Mouse (Mus musculus): ENCODE data around the gene Stk11. TPM values are rescaled to one million over a fixed set of nuclear protein-coding genes. Genes with fewer than 3 reads are reported as not detected.

The Stk11 gene
- polyA plus RNA-seq, 1 experiment = 124 TPM

- Histone ChIP-seq H3K4me3 (ENCODE audit: low read depth, low read length) (no peak overlapping the region), H3K27ac (ENCODE audit: insufficient read depth, low read depth, low read length) (no peak overlapping the region), H3K27me3 (ENCODE audit: control insufficient read depth, insufficient read depth, low read length) (no peaks in the 10 kb centered on the region), H3K4me1 (ENCODE audit: control insufficient read depth, insufficient read depth, insufficient read length, low read length) (peaks cover 30% of the 10 kb centered on the region), H3K36me3 (ENCODE audit: control insufficient read depth, insufficient read depth, low read length) (no peaks in the 10 kb centered on the region)
- TF ChIP-seq POLR2A (IDR thresholded peaks at IDR 0.05; ENCODE audit: low read depth, low read length) (no peak), CTCF (IDR thresholded peaks at IDR 0.05; ENCODE audit: extremely low read depth, insufficient read length, insufficient replicate concordance, low read depth, low read length) (no peak)
- WGBS = 76% methylated on average over 3 of the region's 3 CpGs
Observed at GRCm38 (mm10) chr10:80104181-80104580, 11.4 kb upstream of the Stk11 start.

GRCm38 (mm10) chr10:80105460-80105859, 10.1 kb upstream of the Stk11 start, which contains the start of gene Sbno2:
Gene Sbno2, minus strand, starts transcription at chr10:80105571.
- H3K36me3 ChIP-seq (ENCODE audit: control insufficient read depth, insufficient read depth, low read length) = no peaks in the 10 kb centered on the region
- WGBS = 52% methylated on average over 5 of the region's 5 CpGs

DNA sequence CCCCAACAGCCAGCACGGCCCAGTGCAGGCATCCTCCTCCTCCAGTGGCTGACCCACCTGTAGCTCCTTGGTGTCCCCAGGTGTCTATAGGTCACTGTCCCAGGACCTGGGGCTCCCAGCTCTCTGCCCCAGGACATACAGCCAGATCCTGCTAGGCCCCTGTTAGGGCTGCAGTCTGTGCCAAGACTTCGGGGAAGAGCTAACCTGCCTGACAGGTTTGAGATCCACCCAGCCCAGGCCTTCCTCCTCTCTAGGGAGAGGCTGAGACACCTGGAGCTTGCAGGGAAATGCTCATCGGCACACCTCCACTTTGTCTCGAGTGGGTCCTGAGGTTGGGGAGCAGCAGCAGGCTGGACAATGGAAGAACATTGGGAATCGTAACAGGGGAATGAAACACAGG, 9.7 kb upstream of the Stk11 start:
- Histone ChIP-seq H3K36me3 (ENCODE audit: control insufficient read depth, insufficient read depth, low read length) (no peaks in the 10 kb centered on the region), H3K4me3 (ENCODE audit: low read depth, low read length) (peak overlapping the region; percentile 15), H3K27me3 (ENCODE audit: control insufficient read depth, insufficient read depth, low read length) (no peaks in the 10 kb centered on the region), H3K27ac (ENCODE audit: insufficient read depth, low read depth, low read length) (peak overlapping the region; percentile 92), H3K4me1 (ENCODE audit: control insufficient read depth, insufficient read depth, insufficient read length, low read length) (peaks cover 15% of the 10 kb centered on the region)
- 27% methylated on average over 5 of the region's 5 CpGs for WGBS
- TF ChIP-seq POLR2A (IDR thresholded peaks at IDR 0.05; ENCODE audit: low read depth, low read length) (0 out of 2 replicates have a peak, but pooled peaks have one; percentile 13), CTCF (IDR thresholded peaks at IDR 0.05; ENCODE audit: extremely low read depth, insufficient read length, insufficient replicate concordance, low read depth, low read length) (no peak)

More at GRCm38 (mm10) chr10:80105460-80105859, 10.1 kb upstream of the Stk11 start, which contains the start of gene Sbno2:
- Histone ChIP-seq H3K27me3 (ENCODE audit: control insufficient read depth, insufficient read depth, low read length) (no peaks in the 10 kb centered on the region), H3K4me1 (ENCODE audit: control insufficient read depth, insufficient read depth, insufficient read length, low read length) (peaks cover 18% of the 10 kb centered on the region), H3K27ac (ENCODE audit: insufficient read depth, low read depth, low read length) (peak within 1 kb of the TSS; percentile 92), H3K4me3 (ENCODE audit: low read depth, low read length) (peak within 1 kb of the TSS; percentile 15)
- TF ChIP-seq CTCF (IDR thresholded peaks at IDR 0.05; ENCODE audit: extremely low read depth, insufficient read length, insufficient replicate concordance, low read depth, low read length) (no peak), POLR2A (IDR thresholded peaks at IDR 0.05; ENCODE audit: low read depth, low read length) (no peak)

GRCm38 (mm10) chr10:80107678-80108077, 7.9 kb upstream of the Stk11 start:
- Histone ChIP-seq H3K27ac (ENCODE audit: insufficient read depth, low read depth, low read length) (no peak overlapping the region), H3K27me3 (ENCODE audit: control insufficient read depth, insufficient read depth, low read length) (no peaks in the 10 kb centered on the region), H3K4me1 (ENCODE audit: control insufficient read depth, insufficient read depth, insufficient read length, low read length) (peaks cover 12% of the 10 kb centered on the region), H3K4me3 (ENCODE audit: low read depth, low read length) (no peak overlapping the region), H3K36me3 (ENCODE audit: control insufficient read depth, insufficient read depth, low read length) (no peaks in the 10 kb centered on the region)
- no peak for TF ChIP-seq POLR2A (IDR thresholded peaks at IDR 0.05; ENCODE audit: low read depth, low read length)
- TF ChIP-seq CTCF (IDR thresholded peaks at IDR 0.05; ENCODE audit: extremely low read depth, insufficient read length, insufficient replicate concordance, low read depth, low read length) = no peak
- WGBS = 65% methylated on average over 6 of the region's 6 CpGs

DNA sequence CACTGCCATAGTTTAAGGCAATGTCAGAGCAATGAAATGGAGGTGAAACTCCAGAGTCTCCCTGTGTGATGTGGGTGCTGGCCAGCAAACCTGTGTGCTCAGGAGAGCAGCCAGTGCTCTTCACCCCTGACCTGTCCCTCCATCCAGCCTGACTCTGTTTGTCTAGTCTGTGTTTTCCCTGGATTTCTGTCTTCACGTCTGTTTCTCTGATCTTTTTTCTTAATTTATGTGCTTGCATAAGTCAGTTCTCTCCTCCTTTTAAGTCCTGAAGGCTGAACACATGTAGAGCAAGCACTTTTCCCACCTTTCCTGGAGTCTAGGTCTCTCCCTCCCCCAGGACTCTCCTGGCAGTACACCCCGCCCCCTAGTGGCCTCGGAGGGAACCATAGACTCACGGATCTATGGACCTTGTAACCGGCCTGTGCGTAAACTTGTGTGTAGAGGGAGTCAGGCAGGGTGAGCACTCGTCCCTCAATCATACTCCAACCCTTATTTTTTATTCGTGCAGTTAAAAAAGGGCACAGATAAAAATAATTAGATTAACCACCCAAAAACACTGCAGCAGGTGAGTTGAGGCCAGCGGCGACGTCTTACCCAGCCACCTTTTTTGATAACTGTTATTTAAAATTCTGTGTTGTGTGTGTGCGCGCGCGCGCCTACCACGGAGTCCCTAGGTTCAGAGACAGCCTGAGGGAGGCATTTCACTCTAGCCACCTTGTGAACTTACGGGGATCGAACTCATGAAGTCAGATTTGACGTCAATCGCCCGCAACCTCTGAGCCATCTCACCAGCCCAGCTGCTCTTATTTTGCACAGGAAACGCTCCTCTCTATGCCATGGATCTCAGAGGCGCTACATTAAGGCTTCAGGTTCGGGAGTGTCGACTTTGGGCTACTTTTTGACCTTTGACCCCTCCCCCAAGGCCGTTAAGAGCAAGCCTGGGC, 990 bp upstream of the Stk11 start:
- TF ChIP-seq CTCF (IDR thresholded peaks at IDR 0.05; ENCODE audit: extremely low read depth, insufficient read length, insufficient replicate concordance, low read depth, low read length) = peak; percentile 94
- TF ChIP-seq POLR2A (IDR thresholded peaks at IDR 0.05; ENCODE audit: low read depth, low read length) = no peak
- H3K4me1 ChIP-seq (ENCODE audit: control insufficient read depth, insufficient read depth, insufficient read length, low read length) = peaks cover 17% of the 10 kb centered on the region
- peak overlapping the region; percentile 64 for H3K4me3 ChIP-seq (ENCODE audit: low read depth, low read length)
- no peaks in the 10 kb centered on the region for H3K27me3 ChIP-seq (ENCODE audit: control insufficient read depth, insufficient read depth, low read length)
- H3K36me3 ChIP-seq (ENCODE audit: control insufficient read depth, insufficient read depth, low read length) = 0 out of 2 replicates have a peak, but pooled peaks cover 5% of the 10 kb centered on the region
- peak overlapping the region; percentile 96 for H3K27ac ChIP-seq (ENCODE audit: insufficient read depth, low read depth, low read length)
- 2% methylated on average over 27 of the region's 27 CpGs for WGBS

GRCm38 (mm10) chr10:80115944-80116335, 337 bp downstream of the Stk11 start:
- Histone ChIP-seq H3K4me3 (ENCODE audit: low read depth, low read length) (peak overlapping the region; percentile 87), H3K27ac (ENCODE audit: insufficient read depth, low read depth, low read length) (peak overlapping the region; percentile 33), H3K4me1 (ENCODE audit: control insufficient read depth, insufficient read depth, insufficient read length, low read length) (peaks cover 20% of the 10 kb centered on the region), H3K27me3 (ENCODE audit: control insufficient read depth, insufficient read depth, low read length) (no peaks in the 10 kb centered on the region), H3K36me3 (ENCODE audit: control insufficient read depth, insufficient read depth, low read length) (peaks cover 11% of the 10 kb centered on the region)
- TF ChIP-seq POLR2A (IDR thresholded peaks at IDR 0.05; ENCODE audit: low read depth, low read length) (no peak; the same call in 1 of the 2 replicates), CTCF (IDR thresholded peaks at IDR 0.05; ENCODE audit: extremely low read depth, insufficient read length, insufficient replicate concordance, low read depth, low read length) (no peak)
- under 1% methylated on average over 63 of the region's 63 CpGs for WGBS

DNA sequence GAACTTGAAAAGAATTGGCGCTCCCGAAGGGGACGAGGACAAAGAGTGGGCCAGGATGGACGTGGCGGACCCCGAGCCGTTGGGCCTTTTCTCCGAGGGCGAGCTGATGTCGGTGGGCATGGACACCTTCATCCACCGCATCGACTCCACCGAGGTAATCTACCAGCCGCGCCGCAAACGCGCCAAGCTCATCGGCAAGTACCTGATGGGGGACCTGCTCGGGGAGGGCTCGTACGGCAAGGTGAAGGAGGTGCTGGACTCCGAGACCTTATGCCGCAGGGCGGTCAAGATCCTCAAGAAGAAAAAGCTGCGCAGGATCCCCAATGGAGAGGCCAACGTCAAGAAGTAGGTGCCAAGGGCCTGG, 942 bp downstream of the Stk11 start:
- Histone ChIP-seq H3K4me3 (ENCODE audit: low read depth, low read length) (peak overlapping the region; percentile 87), H3K36me3 (ENCODE audit: control insufficient read depth, insufficient read depth, low read length) (peaks cover 12% of the 10 kb centered on the region), H3K4me1 (ENCODE audit: control insufficient read depth, insufficient read depth, insufficient read length, low read length) (peaks cover 20% of the 10 kb centered on the region), H3K27me3 (ENCODE audit: control insufficient read depth, insufficient read depth, low read length) (no peaks in the 10 kb centered on the region), H3K27ac (ENCODE audit: insufficient read depth, low read depth, low read length) (peak overlapping the region; percentile 17; the same call in 1 of the 2 replicates)
- TF ChIP-seq CTCF (IDR thresholded peaks at IDR 0.05; ENCODE audit: extremely low read depth, insufficient read length, insufficient replicate concordance, low read depth, low read length) (no peak), POLR2A (IDR thresholded peaks at IDR 0.05; ENCODE audit: low read depth, low read length) (no peak)
- under 1% methylated on average over 27 of the region's 27 CpGs for whole genome bisulfite sequencing
